Mouse (Mus musculus) ES-E14 (cell line): ENCODE results near the gene Hoxa5. TPM values are rescaled to one million over a fixed set of nuclear protein-coding genes. Genes with fewer than 3 reads are reported as not detected.

Experiments
- DNase-seq: peaks from one replicate; pipeline ENCODE4 v3.0.0-alpha.2; 2013; ENCODE audit warnings: low read depth, low spot score
- H3K27ac ChIP-seq: 2 replicates; pipeline ENCODE4 v1.5.1; 2012; ENCODE audit warnings: low read depth, mild to moderate bottlenecking, low read length, moderate library complexity, mixed read lengths; ENCODE audit not compliant: poor library complexity, insufficient read depth, severe bottlenecking
- H3K36me3 ChIP-seq: 2 replicates; pipeline ENCODE4 v1.6.1; 2012; ENCODE audit warnings: mild to moderate bottlenecking, low read length, moderate library complexity, mixed read lengths; ENCODE audit not compliant: control insufficient read depth, poor library complexity, insufficient read depth, severe bottlenecking
- H3K4me1 ChIP-seq, 2 experiments: fragments of 150-350 bp in 1 of 2; sonication (generic) in 1 of 2; 2 replicates each; pipeline ENCODE4 v1.6.1; 2012; ENCODE audit warnings: low read length in 2 of 2, mild to moderate bottlenecking in 1 of 2, mixed read lengths in 1 of 2; ENCODE audit not compliant: control insufficient read depth in 2 of 2, insufficient read depth in 2 of 2, poor library complexity in 1 of 2
- H3K4me3 ChIP-seq, 2 experiments: fragments of 150-350 bp in 1 of 2; sonication (generic) in 1 of 2; 2 replicates each; pipeline ENCODE4 v1.5.1; 2012; ENCODE audit warnings: low read length in 2 of 2, low read depth in 1 of 2, mild to moderate bottlenecking in 1 of 2, mixed read lengths in 1 of 2; ENCODE audit not compliant: insufficient read depth in 1 of 2, poor library complexity in 1 of 2, severe bottlenecking in 1 of 2
- H3K9ac ChIP-seq: 2 replicates; pipeline ENCODE4 v1.6.1; 2012; ENCODE audit warnings: low read depth, mild to moderate bottlenecking, low read length, mixed read lengths; ENCODE audit not compliant: poor library complexity, insufficient read depth, severe bottlenecking
- H3K9me3 ChIP-seq: fragments of 150-350 bp; sonication (generic); 2 replicates; pipeline ENCODE4 v1.6.1; 2012; ENCODE audit warnings: low read depth, mild to moderate bottlenecking, low read length; ENCODE audit not compliant: control insufficient read depth, insufficient read depth
- CHD2 ChIP-seq: IDR thresholded peaks from 2 replicates; pipeline ENCODE4 v1.6.1; 2014; ENCODE audit warnings: mild to moderate bottlenecking, low read depth, low read length, inconsistent platforms
- HCFC1 ChIP-seq: IDR thresholded peaks from 2 replicates; pipeline ENCODE4 v1.6.1; 2012; ENCODE audit warnings: low read length, inconsistent platforms, borderline replicate concordance; ENCODE audit not compliant: insufficient read depth
- MAFK ChIP-seq: IDR thresholded peaks from 2 replicates; pipeline ENCODE4 v1.6.1; 2014; ENCODE audit warnings: mild to moderate bottlenecking, low read depth, low read length, inconsistent platforms; ENCODE audit not compliant: insufficient read depth
- ZC3H11A ChIP-seq: IDR thresholded peaks from 2 replicates; pipeline ENCODE4 v1.6.1; 2012; ENCODE audit warnings: low read depth, mild to moderate bottlenecking, inconsistent platforms, low read length, borderline replicate concordance
- ZNF384 ChIP-seq: IDR thresholded peaks from 2 replicates; pipeline ENCODE4 v1.6.1; 2012; ENCODE audit warnings: low read depth, low read length, inconsistent platforms
- in situ Hi-C, 2 experiments: fragments of 600-800 bp; cut with MboI; formaldehyde crosslinking; loops; one replicate each; pipeline ENCODE4 v1.15.1; 2025; ENCODE audit warnings: low sequenced_read_pairs in 2 of 2, inconsistent platforms in 1 of 2; ENCODE audit not compliant: unreplicated experiment in 2 of 2
- total RNA-seq: library from RNA; depleted of rRNA; stranded (reverse); fragments of 300-350 nt; gene quantifications from 2 replicates; pipeline ENCODE4 v1.2.3, GENCODE M21; 2012

Gene Hoxa5
- total RNA-seq, 1 experiment, result 0.49 TPM

DNA sequence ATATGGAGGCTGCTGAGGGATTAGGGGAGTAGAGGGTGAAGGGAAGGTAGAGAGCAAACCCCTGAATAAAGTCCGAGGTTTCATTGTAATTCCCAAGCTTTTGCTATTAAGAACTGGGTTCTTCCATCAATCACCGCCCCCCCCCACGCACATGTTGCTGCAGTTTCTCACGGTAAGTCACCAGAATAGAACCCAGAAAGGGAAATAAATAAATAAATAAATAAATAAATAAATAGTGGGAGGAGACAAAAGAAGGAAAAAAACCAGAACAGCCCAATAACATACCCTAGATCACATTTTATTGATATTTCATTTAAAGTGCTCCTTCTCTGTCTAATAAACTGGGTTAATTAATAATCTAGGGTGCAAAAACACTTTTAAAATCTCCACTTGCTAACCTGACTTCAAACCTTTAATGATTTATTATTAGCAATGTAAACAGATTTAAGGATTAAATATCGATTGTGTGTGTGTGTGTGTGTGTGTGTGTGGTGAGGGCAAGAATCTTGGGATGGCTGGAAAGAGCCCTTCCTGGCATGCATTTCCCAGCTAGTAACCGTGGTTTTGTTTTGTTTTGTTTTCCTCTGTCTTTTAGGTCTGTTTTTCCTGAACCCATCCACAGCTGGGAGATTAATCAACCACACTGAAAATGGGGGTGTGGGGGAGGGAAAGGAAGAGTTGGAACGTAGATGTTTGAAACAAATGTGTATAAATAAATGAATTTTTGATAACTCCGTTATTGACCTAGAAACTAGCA, 42.9 kb downstream of the Hoxa5 start:
- Histone ChIP-seq H3K4me1 (peaks cover 4 to 24% of the 10 kb centered on the region in 2 experiments; a peak in 1 of 4 replicates), H3K4me3 (no peak overlapping the region), H3K9ac (no peak overlapping the region), H3K27ac (no peak overlapping the region), H3K36me3 (no peaks in the 10 kb centered on the region), H3K9me3 (no peaks in the 10 kb centered on the region)
- in situ Hi-C loops, result loop anchor here (10.0 kb wide), 3 partner anchors 63 to 987 kb away; partner anchors contain the start of genes Hoxa7 (in 2 of the 2) and Evx1 (in 1 of the 2)
- TF ChIP-seq MAFK (no peak), CHD2 (no peak), ZC3H11A (no peak), ZNF384 (no peak), HCFC1 (no peak)
- no peak for DNase-seq

DNA sequence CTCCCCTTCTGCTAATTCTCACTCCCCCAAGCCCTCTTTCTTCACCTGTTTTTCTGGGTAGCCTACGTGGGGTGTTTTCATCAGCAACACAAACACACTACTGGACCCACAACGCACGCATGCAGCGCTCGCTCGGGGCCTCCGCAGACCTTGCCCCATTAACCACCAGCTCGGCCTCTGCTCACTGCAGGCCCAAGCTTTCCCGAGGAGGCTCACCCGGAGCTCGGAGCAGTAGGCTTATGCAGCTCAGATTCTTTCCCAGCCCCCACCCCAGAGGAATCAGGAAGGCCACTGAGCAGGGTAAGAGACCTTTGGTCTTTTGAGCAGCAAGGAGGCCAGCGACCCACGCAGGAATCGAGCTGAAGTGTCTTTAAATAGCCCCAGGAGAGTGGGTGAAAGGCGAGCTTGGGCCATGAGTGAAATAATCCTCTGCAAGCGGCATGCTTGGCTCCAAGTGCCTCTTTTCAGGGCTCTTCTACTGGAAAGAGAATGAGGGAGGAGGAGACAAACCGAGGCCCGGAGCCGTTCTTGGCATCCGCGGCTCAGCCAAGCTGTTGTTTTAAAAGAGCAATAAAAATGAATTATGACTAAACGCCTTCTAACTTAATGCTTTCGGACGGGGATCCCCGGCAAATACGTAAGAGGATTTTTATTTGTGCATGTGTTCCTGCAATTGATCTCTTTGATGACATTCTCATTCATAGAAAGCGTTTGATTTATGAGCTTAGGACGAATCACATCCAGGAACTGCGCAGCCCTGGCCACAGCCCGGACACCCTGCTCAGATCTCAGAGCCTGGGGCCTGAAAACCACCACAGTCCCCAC, 43.7 kb downstream of the Hoxa5 start:
- no peaks in the 10 kb centered on the region for H3K9me3 ChIP-seq
- no peaks in the 10 kb centered on the region for H3K36me3 ChIP-seq
- no peak overlapping the region for H3K4me3 ChIP-seq
- no peak for DNase-seq
- no peak overlapping the region for H3K27ac ChIP-seq
- H3K4me1 ChIP-seq, result peaks cover 4 to 24% of the 10 kb centered on the region in 2 experiments; a peak in 1 of 4 replicates
- TF ChIP-seq ZC3H11A, result no peak
- TF ChIP-seq HCFC1, result no peak
- TF ChIP-seq CHD2, result no peak
- no peak for TF ChIP-seq ZNF384
- no peak for TF ChIP-seq MAFK
- in situ Hi-C loops, result loop anchor here (10.0 kb wide), 3 partner anchors 64 to 986 kb away; partner anchors contain the start of genes Hoxa7 (in 2 of the 2) and Evx1 (in 1 of the 2)
- H3K9ac ChIP-seq, result no peak overlapping the region

GRCm38 (mm10) chr6:52159979-52160378, 44.4 kb downstream of the Hoxa5 start:
- TF ChIP-seq CHD2 (no peak), ZNF384 (no peak)
- no peak overlapping the region for H3K9ac ChIP-seq
- no peak overlapping the region for H3K27ac ChIP-seq
- H3K4me1 ChIP-seq, result peaks cover 4 to 23% of the 10 kb centered on the region in 2 experiments; a peak in 1 of 4 replicates
- no peak overlapping the region for H3K4me3 ChIP-seq
- in situ Hi-C loops, result loop anchor here (10.0 kb wide), 3 partner anchors 65 to 985 kb away; partner anchors contain the start of genes Hoxa7 (in 2 of the 2) and Evx1 (in 1 of the 2)
- H3K36me3 ChIP-seq, result no peaks in the 10 kb centered on the region
- no peak for DNase-seq
- H3K9me3 ChIP-seq, result no peaks in the 10 kb centered on the region

DNA sequence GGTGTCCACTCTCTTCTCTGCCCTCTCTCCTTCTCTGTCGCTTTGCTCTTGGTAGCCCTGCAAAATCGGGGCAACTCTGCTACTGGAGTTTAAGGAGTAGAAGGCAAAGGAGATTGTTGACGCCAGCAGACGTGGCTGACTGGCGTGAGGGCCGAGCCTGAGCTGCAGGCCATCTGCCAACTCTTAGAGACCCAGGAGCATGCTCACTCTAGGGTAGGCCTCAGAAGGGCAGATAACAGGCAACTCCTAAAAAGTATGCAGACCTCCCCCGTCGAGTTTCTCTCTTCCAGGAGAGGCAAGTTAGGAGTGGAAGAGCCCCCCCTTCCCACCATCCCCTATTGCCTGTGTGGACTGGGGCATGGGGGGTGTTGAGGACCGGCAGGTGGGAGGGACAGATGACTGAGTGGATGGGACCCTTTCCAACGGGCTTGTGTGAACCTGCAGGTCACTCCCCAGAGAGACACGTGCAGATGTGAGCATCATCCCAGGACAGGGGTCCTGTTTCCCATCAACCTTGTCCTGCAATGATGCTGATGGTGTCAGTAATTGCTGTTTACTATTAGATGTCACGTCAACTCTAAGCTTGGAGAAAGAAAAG, 45.1 kb downstream of the Hoxa5 start:
- peak overlapping the region; percentile 23; the same call in 1 of the 2 replicates for H3K9ac ChIP-seq
- TF ChIP-seq HCFC1 (no peak), ZC3H11A (no peak), CHD2 (no peak), ZNF384 (no peak), MAFK (no peak)
- no peak overlapping the region for H3K27ac ChIP-seq
- H3K9me3 ChIP-seq, result no peaks in the 10 kb centered on the region
- peak overlapping the region; percentile 78 to 90 for H3K4me3 ChIP-seq
- DNase-seq, result no peak
- in situ Hi-C loops, result no loop called here
- H3K36me3 ChIP-seq, result no peaks in the 10 kb centered on the region
- H3K4me1 ChIP-seq, result peaks cover 4 to 22% of the 10 kb centered on the region in 2 experiments; a peak in 1 of 4 replicates
